Mouse (Mus musculus) adrenal gland, adult (tissue): Measurements from ENCODE around the gene Mesp1.
A peak's percentile ranks its signal among the peaks of the same experiment; 100 is the strongest.

Experiments used
- DNase-seq, 2 experiments: peaks; one replicate each; pipeline ENCODE4 v3.0.0; 2022 to 2023; ENCODE audit warnings: low spot score in 1 of 2; ENCODE audit not compliant: inconsistent age in 2 of 2

Mesp1 gene

GRCm38 (mm10) chr7:79793688-79794087 is at the start of gene Mesp1:
Gene Mesp1 (minus strand): TSS chr7:79793788.
- DNase-seq, result no peak

- no peak for DNase-seq
Measured at GRCm38 (mm10) chr7:79842163-79842562, 48.6 kb upstream of the Mesp1 start.

DNA sequence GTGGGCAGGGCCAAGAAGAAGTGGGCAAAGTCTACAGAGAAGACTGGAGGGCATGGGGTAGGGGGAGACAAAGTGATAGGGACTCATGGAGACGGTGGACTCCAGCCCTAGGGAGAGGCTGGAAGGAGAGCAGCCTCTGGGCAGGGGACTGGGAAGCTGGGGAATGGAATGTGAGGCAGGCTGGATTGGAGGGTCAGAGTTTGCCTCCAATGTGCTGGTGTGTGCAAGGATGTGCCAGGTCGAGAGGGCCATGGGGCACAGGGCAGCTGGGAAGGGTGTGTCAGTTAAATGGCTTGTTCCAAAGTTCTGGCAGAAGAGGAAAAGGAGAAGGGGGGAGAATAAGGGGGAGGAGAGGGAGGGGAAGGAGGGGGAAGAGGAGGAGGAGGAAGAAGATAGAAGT is 43.7 kb upstream of the Mesp1 start:
- DNase-seq, result no peak

GRCm38 (mm10) chr7:79835196-79835595 is 41.6 kb upstream of the Mesp1 start:
- no peak for DNase-seq

GRCm38 (mm10) chr7:79832980-79833379 is 39.4 kb upstream of the Mesp1 start:
- no peak for DNase-seq

GRCm38 (mm10) chr7:79831585-79831984 is 38.0 kb upstream of the Mesp1 start:
- DNase-seq, result no peak

- no peak for DNase-seq
Measured at GRCm38 (mm10) chr7:79831145-79831544, 37.6 kb upstream of the Mesp1 start.

DNA sequence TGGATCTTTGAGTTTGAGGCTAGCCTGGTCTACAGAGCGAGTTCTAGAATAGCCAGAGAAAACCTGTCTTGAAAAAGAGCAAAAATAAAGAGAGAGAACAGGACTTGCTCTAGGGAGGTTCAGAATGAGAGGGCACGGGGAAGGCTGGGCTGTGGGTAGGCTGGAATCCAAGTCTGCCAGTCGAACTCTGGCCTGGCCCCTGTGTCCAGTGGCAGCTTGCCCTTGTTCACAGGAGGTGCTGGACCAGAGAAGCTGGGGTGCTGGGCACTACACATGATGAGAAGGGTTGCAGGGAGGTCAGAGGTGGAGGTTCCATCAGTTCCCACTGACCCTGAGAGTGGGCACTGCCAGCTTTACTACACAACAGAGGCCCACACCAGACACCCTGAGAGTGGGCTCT is 34.8 kb upstream of the Mesp1 start:
- DNase-seq, result no peak

- DNase-seq, result no peak
Measured at GRCm38 (mm10) chr7:79822092-79822695, 28.6 kb upstream of the Mesp1 start.

GRCm38 (mm10) chr7:79819996-79820395 is 26.4 kb upstream of the Mesp1 start:
- no peak for DNase-seq

DNA sequence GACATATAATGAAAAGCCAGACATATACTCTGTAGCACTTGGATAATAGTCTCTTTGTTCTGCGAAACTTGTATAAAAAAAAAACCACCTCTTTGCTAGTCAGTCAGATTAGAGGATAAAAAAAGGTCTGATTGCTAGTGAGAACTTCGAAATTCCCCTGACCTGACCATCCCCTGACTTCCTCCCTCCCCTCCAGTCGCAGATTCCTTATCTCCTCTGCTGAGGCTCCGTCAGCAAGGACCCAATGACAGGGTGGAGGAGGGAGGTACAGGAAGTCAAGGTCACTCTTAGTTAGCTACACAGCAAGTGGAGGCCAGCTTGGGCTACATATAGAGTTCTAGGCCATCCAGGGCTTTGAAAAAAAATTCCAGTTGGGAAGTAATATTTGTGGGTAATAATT is 25.9 kb upstream of the Mesp1 start:
- no peak for DNase-seq

DNA sequence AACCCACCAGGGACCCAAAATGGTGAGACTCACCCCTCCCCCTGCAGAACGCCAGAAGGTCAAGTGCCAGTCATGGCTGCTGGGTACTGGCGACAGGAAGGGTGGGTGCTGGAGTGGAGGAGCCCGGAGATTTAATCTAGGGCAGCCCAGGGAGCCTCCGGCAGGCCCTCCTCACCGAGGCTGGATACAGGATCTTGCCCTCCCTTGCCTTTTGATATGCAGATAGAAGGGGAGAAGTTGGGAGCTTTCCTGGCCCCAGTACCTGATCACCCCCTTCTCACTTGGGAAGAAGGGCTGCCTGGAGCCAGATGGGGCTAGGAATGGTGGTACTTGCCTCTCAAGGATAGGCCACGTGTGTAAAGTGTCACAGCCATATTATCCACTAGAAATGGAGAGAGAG is 24.7 kb upstream of the Mesp1 start:
- no peak for DNase-seq

DNA sequence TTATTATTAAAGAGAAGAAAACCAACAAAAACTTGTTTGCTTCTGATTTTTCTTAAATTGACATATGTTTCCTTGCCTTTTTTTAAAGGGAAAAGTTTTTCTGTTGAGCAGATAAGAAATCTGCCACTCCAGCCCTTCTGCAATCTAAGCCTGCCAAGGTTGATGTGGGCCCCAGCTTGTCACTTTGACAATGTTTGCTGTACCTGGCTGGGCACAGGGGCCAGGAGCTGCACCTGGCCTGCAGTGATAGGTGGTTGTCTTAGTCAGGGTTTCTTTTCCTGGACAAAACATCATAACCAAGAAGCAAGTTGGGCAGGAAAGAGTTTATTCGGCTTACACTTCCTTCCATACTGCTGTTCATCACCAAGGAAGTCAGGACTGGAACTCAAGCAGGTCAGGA is 19.8 kb upstream of the Mesp1 start:
- no peak for DNase-seq

DNA sequence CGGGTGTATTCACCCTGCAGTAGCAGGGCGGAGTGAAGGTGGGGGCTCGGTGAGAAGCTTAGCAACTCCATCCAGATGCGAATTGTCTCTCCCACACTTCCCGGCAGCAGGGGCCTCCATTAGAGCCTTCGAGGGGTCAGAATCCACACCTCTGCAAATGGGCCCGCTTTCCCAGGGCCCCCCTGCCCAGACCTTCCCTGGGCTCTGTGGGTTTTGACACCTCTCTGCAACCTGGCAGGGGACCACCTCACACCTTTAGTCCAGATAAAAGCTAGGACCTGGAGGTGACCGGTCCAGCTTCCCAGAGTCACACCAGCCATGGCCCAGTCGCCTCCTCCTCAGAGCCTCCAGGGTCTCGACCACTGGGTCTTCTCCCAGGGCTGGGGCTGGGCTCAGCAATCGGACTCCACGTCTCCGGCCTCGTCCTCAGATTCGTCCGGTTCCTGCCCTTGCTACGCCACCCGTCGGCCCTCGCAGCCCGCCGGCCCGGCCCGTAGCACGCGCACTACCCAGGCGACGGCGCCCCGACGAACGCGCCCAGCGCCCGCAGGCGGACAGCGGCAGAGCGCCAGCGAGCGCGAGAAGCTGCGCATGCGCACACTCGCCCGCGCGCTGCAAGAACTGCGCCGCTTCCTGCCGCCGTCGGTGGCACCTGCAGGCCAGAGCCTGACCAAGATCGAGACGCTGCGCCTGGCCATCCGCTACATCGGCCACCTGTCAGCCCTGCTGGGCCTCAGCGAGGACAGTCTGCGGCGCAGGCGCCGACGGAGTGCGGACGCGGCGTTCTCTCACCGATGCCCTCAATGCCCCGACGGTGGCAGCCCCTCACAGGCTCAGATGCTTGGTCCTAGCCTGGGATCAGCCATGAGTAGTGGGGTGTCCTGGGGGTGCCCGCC is 17.3 kb upstream of the Mesp1 start, which contains the start of gene Mesp2:
Mesp2 (plus strand) TSS at position 117 of the 896 bp plus-strand sequence.
- DNase-seq, result peak; percentile 78 to 88

GRCm38 (mm10) chr7:79808561-79808960 is 15.0 kb upstream of the Mesp1 start:
- DNase-seq, result peak; percentile 45 to 78

- DNase-seq, result peak; percentile 78 to 87
Measured at GRCm38 (mm10) chr7:79803887-79804286, 10.3 kb upstream of the Mesp1 start.

DNA sequence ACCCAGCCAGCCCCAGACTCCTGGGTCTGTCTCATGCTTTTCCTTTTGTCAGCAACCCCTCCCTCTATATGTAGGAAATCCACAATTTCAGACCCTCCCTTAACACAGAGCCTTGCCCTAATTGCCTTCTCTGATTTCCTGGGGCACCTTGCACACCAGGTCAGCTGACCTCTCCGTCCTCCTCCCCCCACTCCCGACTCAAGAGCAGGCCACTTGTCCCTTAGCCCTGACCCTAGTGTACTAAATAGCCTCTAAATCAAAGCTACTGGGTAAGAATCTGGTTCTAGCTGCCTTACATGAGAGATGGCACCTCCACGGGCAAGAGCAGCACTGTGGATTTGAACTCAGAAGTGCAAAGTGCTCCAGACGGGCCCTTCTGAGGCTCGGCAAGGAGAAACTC is 8.4 kb upstream of the Mesp1 start:
- no peak for DNase-seq

DNA sequence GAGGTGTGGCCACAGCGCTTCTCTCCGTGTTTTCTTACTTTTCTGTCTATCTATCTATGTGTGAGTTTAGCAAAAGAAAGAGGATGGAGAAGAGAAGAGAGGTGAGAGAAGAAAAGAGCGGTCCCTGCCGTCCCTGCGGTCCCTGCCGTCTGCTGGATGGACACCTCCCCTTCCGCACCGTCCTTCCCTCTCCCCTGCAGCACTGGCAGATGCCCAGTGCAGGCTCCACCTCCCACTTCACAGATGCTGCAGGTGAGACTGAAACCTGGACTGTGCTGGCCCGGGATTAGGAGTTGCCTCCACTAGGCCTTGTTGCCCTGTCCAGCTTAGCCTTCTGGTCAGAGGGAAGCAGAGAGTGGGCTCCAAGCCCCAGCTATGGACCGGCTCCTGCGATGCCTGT is 7.8 kb upstream of the Mesp1 start:
- no peak for DNase-seq

DNA sequence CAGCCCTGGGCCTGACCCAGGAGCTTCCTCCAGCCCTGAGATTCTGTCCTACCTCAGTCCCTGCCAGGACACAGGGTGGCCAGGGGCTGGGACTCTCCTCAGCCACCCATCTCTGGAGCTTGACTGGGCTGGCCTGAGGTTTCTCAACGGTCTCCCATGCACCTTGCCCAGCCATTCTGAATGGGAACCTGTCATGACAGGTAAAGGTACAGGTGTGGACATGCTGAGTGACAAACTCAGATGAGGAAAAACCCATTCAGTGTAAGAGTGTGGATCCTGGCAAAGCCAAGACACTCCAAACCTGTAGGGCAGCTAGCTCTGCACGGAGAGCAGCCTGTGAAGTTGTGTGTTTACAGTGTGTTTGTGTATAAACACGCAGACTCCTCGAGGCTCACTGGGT is 6.7 kb upstream of the Mesp1 start:
- DNase-seq, result no peak

DNA sequence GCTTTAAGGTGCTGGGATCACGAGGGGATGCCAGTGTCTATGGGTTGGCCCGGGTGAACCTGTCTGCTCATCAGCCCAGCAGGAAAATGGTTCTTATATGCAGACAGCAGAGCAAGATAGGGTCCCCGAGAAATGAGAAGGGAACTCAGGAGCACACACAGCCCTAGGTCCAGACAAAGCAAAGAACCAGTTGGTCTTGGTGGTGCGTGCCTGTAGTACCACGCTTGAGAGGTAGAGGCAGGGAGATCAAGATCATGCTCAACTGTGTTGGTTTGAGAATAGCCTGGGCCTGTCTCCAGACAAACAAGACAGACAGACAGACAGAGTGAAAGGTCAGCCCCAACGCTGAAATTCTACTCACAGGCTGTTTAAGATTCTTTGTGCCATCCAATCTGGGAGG is 5.9 kb upstream of the Mesp1 start:
- DNase-seq, result no peak

DNA sequence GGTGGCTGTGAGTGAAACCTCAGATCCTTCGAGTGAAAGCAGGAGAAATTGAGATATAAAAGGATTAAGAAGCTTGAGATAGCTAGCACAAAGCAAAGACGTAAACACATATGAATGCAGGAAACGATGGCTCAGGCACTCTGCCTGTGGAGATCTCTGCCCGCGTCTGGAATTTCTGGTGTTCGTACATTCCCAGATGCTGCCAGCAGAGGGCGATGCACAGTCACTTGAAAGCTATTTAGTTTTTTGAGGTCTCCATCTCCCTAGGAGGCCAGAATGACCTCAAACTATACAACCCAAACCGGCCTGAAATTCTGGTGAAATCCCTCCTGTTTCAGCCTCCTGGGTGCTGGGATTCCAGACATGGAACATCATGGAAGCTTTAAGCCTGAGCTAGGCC is 5.5 kb upstream of the Mesp1 start:
- peak; percentile 76 to 94 for DNase-seq

DNA sequence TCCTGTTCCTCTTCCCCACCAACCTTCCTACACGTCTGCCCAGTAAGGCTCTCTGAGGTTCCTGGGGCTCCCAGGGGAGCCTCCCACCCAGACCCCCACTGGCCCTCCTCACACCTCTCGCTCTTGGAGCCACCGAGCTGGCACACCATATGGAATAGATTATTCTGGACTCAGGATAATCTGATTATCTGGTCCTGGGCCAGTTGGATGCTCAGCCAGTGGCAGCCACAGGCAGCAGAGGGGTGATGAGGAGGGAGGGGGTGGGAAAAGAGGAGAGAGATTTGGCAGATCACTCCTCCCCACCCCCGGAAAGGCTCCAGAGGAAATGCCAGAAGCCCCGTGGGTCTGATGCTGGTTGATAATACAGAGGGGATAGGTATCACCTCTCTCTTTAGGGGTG is 5.0 kb upstream of the Mesp1 start:
- DNase-seq, result no peak
